Mouse (Mus musculus): ENCODE results near the gene Swap70.

The Swap70 gene

DNA sequence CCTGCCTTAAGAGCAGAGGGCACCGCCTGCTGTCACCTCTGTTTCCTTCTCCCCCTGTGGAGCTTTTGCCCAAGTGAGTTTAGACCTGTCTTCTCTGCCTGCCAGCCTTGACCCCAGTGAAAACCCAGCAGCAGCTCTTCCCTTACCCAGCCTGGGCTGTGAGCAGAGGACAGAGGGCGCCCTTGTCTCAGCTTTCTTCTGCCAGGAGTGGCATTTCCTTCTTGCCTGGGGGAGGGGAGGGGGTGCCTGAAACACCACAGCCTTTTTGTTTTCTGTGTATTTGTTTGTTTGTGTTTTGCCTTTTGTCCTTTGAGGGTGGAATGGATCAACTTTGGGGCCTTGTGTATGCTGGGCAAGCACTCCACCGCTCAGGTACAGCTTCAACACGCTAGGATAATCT, 50.9 kb downstream of the Swap70 start:
- peak in 1 of 2 experiments; percentile 48 for DNase-seq

DNA sequence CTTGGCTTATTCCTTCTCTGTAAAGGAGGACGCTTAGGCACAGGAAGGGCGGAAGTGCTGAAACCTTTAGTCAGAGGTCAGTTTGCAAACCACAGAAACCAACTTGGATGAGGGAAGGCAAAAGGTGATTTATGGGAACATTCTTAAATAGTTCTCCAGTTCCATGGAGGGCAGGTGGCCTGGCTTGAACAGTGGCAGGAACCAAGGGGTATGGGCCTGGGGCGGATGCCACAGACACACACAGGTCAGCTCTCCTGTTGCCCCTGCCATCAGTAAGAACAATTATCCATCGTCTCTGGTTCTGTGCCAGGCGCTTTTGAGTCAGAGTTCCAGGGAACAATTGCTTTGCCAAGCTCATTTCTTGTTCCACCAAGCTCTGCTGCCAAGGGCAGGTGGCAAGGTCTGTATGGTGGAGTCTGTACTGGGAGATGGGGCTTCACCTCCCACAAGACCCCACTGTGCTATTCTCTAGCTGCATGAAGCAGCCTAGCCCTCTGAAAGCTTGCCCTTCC, 56.3 kb downstream of the Swap70 start:
- no peak for DNase-seq

DNA sequence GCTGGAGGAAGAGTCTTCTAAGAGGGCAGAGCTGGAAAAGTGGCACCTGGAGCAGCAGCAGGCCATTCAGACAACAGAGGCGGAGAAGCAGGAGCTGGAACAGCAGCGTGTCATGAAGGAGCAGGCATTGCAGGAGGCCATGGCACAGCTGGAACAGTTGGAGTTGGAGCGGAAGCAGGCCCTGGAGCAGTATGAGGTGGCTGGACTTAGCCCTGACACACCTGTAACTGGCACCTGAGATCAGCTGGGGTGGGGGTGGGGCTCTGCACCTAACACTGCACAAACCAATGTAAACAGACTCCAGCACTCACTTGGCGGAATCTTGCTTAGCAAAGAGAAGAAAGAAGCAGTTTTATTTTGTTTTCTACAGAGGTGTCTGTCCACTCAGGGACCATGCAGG, 57.7 kb downstream of the Swap70 start:
- DNase-seq, result no peak

DNA sequence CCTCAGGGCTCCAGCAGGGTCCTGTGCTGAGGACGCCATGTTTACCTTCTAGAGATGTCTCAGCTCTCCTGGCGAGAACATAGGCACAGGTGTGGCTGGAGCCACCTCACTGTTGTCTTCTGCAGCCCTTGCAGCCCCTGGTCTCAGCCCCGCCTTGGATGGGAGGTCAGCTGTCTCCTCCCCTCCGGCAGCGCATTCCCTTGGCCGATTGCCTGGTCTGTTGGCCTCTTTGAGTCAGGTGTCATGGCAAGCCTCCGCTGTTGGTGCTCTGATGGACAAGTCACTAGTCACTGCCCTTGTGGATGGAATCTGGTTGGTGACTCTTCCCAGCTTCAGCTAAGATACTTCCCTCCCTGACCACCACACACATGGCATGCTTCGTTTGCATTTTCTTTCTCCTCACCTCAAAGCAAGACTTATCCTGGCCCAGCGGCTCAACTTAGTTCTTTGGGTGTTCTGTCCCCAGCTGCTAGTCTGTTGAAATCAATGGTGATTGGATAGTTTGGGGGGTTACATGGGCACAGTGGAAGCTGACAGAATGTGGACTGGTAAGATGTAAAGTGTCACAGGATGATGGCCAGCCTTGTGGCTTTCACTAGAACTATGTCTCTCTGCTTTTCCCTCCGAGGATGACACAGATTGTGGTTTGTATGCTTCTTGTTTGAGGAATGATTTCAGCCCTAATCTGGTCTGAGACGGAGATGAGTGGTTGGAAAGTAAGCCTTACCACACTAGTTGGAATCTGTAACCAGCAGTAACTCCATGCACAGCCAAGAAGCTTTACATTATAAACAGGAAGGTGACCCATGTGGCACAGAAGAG, 60.1 kb downstream of the Swap70 start:
- DNase-seq, result no peak

DNA sequence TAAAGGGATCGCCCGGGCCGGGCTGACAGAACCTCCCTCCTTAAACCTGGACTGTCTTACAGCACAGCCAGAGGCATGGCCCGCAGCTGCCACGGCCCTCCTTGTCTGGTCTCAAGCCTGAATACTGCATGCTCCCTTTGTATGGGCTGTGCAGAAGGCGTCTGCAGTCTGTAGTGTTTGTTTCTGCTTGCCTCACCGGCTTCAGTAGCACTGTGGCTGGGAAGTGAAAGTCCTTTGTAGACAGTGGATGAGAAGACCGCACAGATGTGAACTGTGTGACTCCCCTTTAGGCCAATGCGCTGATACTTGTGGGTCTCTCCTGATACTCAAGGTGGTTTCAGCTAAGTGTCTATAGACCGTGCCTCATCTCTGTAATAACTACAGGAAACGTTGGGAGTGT, 61.3 kb downstream of the Swap70 start:
- DNase-seq, result no peak

DNA sequence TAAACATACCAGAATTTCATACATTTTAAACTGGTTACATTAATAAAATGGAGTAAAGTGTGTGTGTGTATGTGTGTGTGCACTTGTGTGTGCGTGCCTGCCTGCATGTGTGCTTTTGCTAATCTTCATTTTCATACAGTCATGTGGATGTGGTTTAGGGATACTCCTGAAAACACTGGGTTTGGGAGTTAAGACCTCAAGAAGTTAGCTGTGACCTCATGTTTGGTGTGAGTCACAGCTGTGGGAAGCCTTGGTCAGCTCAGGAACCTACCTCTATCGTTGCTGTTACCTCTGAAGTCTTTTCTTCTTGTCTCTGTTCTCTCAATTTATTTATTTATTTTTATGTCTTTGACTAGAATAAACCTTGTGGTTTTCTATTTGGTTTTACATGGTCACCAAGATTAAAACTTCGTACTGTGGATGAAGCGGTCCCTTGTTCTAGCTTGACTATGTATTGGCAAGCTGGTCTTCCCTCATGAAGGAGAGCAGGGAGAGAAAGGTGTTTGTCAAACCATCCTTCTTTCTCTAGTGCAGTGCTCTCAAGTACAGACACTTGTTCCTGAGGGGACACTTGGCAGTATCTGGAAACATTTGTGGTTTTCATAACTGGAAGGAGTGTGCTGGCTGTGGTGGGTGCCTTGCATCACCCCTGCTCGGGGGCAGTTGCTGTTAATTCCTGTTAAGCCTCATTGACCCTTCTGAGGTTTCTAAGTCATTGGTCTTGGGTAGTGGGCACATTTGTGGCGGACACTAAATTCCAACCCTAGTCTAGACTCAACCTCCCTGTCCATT, 62.2 kb downstream of the Swap70 start:
- DNase-seq, result no peak

DNA sequence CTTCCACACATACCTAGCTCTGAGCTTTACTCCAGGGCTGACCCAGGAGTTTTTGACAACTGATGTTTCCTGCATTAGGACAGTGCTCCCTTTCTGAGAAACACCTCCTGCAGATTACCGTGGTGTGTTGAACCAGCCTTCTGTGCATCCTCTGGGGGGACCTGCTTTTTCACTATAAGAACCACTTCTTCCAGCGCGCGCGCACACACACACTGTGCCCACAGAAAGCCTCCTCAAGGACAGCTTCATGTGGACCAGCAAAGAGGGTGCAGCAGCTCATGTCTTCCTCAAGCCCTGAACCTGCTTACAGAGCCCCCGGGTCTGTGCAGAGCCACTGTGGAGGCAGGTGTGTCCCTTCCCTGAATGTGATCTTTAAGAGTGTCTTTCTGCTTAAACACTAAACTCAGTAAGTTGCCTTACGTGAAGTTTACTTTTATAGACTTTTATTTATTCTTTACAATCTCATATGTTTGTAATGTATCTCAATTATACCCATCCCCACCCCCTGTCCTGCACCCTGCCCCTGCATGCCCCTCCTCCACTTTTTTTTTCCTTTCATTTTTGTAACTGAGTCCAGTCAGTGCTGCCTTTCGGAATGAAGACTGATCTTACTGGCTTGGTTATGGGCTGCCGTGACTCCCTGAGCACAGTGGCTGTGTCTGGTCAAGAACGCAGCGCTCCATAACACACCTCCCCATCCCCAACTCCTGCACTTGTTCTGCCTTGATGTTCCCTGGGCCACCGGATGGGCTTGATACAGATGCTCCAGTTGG, 63.8 kb downstream of the Swap70 start:
- no peak for DNase-seq

DNA sequence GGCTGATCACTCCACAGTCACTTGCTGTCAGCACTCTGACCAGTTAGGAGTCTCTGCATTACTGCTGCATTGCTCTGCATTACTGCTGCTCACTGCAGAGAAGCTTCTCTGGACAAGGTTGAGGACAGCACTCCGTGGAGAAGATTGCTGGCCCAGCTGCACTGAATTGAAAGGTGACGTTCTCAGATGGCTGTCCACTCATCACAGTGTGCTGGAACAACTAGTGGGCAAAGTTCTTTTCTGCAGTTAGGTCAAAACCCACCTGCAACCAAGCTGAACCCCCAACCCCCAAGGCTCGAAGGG, 64.3 kb downstream of the Swap70 start:
- DNase-seq, result no peak

DNA sequence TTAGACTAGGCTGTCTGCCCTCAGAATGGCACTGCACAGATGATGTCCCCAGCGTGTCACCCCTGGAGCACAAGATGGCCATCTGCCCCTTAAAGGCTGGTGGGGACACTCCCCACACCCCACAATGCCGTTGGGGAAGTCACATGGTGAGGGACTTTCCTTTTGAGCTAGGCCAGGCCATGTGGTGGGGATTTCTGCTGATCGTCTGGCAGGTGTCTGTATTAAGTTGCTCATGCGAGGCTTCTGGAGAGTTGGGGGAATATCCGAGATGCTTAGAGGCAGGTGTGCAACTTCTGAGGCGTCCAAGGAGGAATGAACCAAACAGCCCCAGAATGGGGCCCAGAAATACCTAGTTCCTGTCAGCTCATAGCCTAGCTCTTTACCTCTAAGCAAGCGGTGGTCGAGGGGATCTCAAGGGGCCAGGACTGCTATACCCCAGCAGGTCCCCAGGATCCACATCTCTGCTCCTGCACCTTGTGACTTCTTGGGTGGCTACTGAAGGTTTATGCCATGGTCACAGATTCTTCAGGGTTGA, 64.8 kb downstream of the Swap70 start:
- peak in 1 of 2 experiments; percentile 19 for DNase-seq

DNA sequence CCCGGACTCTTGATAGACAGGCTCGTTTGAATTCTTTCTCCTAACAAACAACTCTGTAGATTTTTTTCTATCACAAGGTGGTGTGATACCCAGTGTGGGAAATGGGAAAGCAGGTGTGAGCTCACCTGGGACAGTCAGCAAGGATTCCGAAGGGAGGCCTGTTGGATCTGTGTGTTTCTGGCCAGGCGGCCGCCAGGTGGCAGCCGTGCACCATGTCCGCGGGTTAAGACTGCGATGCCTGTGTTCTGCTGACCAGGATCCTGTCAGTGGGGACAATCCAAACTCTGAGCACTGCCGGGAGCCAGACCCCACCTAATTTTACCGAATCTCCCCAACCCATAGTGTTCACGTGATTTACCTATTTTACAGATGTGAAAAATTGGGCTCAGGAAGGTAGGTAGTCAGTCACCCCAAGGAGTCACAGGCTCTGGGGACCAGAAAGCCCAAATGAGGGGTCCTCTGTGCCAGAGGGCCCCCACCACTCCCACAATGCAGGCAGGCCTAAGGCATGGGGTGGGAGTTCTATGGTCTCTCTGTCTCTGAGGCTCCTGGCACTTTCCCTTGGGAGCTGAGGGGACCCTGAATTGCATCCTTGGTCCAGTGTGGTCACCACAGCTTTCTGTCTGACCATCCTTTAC, 65.4 kb downstream of the Swap70 start:
- DNase-seq, result peak; percentile 90 to 92

DNA sequence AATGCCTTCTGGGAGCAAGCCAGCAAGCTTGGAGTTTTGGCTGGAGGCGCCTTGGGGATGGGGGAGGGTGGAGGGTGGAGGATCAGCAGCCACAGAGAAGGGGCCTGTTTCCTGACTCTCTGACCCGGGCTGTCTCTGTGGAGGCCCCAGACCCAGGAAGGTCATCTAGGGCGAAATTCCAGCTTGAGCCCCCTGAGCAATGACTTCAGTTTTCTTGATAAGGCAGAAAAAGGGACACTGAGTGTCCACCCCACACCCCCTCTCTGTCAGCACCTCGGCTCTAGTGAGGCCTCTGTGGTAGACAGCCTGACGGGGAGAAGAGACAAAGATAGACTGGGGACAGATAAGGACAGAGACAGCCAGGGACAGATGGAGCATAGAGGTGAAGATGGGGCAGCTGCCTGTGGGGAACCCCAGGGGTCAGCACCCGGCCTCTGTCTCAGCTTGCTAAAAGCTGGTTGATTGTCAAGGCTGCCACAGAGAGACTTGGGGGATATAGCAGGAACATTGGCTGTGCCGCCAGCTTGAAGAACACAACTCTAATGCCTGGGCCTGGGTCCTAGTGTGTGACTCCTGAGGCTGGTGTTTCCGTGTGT, 66.1 kb downstream of the Swap70 start:
- peak; percentile 67 to 77 for DNase-seq

DNA sequence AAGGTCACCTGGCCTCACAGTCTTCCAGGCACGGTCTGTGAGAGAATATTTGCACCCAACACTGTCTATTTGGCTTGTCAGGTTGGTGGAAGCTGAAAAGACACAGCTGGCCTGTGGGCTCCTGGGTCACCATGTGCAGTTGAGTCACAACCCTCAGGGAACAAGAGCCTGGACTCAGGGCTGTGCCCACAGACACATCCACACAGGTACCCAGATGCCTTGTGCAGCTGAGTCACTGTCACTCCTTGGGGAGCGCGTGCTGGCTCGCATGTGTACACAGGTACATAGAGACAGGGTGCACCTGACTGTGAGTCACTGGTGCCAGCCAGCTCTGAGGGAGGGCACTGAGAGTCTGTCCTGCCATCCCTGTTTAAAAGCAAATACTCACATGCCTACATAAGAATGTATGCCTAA, 66.7 kb downstream of the Swap70 start:
- peak in 1 of 2 experiments; percentile 21 for DNase-seq

DNA sequence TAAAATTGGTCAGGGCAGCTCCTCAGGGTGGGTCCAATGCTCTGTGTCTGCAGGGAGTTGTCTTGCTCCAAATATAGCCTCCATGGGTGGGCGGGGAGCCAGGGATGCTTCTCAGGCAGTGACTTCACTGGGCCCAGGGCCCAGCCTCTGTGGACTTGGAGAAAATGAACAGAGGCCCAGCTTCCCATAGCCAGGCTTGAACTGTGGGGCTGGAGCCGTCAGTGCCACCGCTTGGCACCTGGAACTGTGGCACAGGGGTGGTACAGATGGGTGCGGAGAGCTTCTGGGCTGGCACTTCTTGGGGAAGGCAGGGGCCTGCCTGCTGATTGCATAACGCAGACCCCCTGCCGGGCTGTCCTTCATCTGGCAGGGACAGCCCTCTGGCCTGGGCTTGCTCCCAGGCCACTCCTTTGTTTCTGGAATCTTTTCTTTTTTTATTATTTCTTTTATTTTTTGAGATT, 67.2 kb downstream of the Swap70 start:
- DNase-seq, result peak; percentile 81 to 87

DNA sequence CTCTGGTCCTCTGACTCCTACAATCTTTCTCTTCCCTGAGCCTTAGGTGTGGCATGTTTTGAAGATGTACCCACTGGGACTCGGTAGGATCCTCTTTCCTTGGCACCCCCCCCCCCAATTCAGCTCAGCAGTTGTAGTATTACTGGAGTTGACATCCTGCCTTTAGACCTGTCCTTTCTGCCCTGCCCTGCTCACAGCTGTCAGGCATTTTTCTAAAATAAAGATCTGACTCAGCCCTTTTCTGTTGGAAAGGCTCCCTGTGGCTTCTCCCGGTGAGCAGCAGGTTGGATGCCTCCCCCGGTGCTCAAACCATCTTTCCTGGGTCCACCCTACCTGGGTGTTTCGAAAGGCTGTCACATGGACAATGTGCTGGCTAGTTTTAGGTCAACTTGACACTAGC, 68.1 kb downstream of the Swap70 start:
- no peak for DNase-seq

DNA sequence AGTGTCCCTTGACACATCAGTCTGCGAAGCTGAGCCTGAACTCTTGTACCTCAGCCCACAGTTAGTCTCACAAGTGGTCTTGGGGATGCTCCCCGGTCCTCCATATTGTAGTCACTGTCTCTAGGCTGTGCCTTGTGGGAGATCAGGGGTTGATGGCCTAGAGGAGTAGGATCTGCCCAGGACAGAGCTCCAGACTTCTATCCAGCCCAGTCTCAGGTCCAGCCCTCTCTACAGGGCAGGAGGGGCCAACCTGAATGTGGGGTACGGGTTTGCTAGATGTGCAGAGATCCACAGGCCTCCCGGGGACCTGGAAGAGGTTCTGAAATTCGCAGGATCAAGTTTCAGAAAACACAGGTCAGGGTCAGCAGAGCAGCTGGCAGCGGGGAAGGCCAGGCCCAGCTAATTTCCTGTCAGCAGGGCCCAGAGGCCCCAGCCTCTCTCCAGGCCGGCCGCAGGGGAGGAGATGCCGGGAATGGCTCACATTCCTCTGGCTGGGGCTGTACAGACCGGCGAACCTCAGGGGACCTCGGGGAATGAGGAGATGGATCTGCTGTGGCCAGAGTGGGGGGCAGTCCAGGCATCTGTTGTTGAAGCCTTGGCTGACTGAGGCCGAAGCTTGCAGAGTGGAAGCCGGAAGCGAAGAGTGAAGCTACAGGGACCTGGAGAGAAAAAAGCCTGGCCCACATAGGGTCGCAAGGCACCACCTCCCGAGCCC, 75.5 kb downstream of the Swap70 start:
- DNase-seq, result peak; percentile 87 to 93

DNA sequence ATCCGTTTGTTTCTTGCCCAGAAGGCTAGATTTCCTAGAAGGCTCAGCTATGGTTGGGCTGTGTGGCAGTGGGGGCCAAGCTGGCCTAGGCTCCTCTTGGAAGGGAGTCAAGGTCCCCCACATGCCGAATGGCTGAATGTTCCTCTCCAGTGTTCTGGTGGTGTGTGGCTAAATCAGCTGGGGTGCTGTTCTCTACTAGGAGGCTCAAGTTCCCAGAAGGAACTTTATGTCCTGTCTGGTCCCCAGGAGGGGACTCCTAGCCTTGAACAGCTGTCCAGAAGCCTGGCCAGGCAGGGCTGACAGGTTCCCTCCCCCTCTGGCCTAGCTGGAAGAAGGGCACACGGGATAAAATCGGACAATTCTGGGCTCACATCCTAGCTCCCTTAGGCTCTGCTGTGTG, 76.1 kb downstream of the Swap70 start:
- DNase-seq, result no peak

DNA sequence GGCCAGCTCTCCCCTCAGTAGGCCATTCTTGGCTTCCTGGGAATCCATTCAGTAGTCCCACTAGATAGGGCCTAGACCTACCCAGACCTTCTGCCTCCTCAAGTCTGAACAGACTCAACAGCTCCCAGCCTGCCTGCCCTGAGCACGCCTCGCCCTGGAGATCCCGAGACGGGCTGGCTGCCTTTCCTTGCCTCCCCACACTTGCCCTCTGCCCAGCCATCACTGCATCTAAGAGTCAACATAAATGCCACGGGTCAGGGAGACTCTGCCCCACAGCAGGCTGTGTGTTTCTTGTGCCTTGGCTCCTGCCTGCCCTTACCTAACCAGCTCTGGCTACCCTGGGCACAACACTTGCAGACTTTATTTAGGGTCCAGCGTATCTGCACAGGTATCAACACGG, 76.6 kb downstream of the Swap70 start:
- peak in 1 of 2 experiments; percentile 41 for DNase-seq

DNA sequence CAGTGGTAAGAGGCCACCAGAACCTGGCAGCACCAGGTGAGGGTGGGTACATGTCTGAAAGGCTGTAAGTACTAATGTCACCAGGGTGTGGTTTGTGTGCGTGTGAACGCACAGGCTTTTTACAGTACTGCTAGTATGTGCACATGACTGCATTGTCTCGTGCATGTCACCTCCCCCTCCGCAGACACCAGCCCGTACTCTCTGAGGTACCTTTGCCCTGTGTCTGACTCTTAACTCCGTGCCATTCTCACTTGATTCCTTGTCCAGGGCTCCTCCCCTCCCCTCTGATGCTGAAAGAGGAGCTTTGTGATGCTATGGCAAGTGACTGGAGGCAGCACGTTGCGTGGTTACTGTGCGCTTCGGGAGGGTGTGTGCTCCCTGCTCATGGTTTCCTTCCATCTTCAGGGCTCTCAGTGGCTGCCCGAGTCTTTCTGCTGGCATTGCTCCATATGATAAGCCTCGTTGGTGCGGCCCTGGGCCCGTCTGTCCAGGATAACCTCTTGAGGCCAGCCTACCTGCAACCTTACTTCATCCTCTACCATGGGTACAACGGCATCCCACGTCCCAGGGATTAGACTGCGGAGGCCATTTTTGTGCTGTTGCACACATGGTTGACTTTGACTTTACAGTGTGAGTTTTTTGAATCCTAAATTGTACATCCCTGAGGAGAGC, 77.4 kb downstream of the Swap70 start:
- no peak for DNase-seq

DNA sequence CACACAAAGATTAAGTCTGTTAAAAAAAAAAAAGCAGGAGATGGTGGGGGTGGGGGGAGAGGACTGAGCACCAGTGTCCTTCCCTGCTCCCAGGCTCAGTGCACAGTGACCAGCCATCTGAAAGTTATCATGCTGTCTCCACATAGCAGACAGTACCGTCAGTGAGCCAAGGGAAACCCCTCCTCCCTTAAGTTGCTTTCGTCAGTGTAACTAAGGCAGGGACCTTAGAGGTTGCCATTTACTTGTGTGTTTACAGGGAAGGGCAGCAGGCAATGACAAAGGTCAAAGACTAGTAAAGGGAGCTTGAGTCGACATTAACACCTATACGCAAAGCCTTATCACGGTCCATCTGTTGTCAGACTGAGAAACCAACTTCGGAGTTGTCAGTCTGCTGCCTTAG, 81.4 kb downstream of the Swap70 start:
- no peak for DNase-seq

DNA sequence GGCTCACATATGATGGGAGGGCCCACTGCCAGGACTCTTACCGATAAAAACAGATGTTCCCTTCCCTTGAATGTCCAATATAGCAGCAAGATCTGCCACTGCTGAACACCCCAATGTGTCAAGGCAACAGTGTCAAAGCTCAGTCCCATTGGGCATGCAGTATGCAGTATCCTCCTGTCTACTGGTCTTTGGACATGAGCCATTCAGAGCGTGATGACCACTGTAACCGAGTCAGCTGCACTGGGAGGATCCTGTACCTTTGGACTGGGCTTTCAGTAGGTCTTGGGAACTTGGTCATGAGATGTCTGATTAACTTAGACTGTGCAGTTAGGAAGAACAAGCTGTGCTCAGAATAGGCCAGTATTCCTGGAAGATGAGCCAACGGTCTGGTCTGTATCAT, 84.0 kb downstream of the Swap70 start:
- no peak for DNase-seq

DNA sequence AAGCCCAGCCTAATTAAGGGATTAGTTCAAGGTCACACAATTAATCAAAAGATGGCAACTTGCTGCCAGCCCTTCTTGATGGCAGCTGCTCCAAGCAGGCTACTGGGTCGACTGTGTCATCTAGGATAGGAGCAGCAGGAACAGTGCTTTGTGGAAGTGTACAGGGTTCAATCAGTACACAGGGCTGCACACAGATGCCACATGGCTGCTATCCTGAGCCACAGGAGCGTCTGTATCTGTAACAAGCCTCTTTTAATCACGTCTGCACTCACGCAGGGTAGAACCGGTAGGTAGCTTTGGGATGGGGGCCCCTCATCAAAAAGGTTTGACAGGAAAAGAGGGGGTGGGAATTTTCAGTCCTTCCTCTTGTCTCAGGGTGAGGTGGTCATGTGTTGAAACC, 84.8 kb downstream of the Swap70 start:
- DNase-seq, result no peak

Data from kidney, postnatal 4 days (tissue).